Mouse (Mus musculus): ENCODE data around the gene Gm6509. TPM values are rescaled to one million over a fixed set of nuclear protein-coding genes. Genes with fewer than 3 reads are reported as not detected.

Gm6509 gene
- not detected for total RNA-seq (2023)

GRCm38 (mm10) chr5:94623679-94624078 is at the start of gene Gm6509:
TSS of gene Gm6509 (plus strand) at chr5:94623979.

GRCm38 (mm10) chr5:94616242-94616641 is 7.5 kb upstream of the Gm6509 start, which contains the start of gene Gm3147:
TSS of gene Gm3147 (minus strand) at chr5:94616342.

GRCm38 (mm10) chr5:94648082-94648481 is 24.3 kb downstream of the Gm6509 start, which contains the start of gene Gm6205:
TSS of gene Gm6205 (plus strand) at chr5:94648382.

Other genes with a start within 250 kb of the Gm6509 start
- gene Gm7682, start 178.2 kb upstream of the Gm6509 start, total RNA-seq (2023): not detected
- not detected for gene Gm3139, start 97.7 kb upstream of the Gm6509 start, total RNA-seq (2023)
- gene Gm3147, start 7.6 kb upstream of the Gm6509 start, total RNA-seq (2023): not detected
- not detected for gene Gm6205, start 24.4 kb downstream of the Gm6509 start, total RNA-seq (2023)
- gene Gm3183, start 241.5 kb downstream of the Gm6509 start, total RNA-seq (2023): not detected